Mouse (Mus musculus) embryonic facial prominence, embryonic 14.5 days (tissue): ENCODE results near the gene Acot7. TPM values are rescaled to one million over a fixed set of nuclear protein-coding genes. Genes with fewer than 3 reads are reported as not detected.

Experiments
- ATAC-seq: fragments of 200-750 bp; cut with Nextera tagmentation; 2 replicates; pipeline ENCODE4 v1.8.0; 2017; ENCODE audit warnings: low read depth, moderate number of reproducible peaks, moderate TSS enrichment
- DNase-seq: peaks from one replicate; pipeline ENCODE4 v3.0.0-alpha.2; 2015; ENCODE audit warnings: low spot score
- H3K27ac ChIP-seq: fragments of 300-500 bp; sonication (generic); replicated peaks from 2 replicates; pipeline ENCODE4 v1.5.1; 2014; ENCODE audit warnings: low read depth, mild to moderate bottlenecking, low read length, moderate library complexity
- H3K27me3 ChIP-seq: fragments of 300-500 bp; sonication (generic); replicated peaks from 2 replicates; pipeline ENCODE4 v1.6.1; 2014; ENCODE audit warnings: low read length; ENCODE audit not compliant: control insufficient read depth, insufficient read depth
- H3K36me3 ChIP-seq: fragments of 300-500 bp; sonication (generic); 2 replicates; pipeline ENCODE4 v1.6.1; 2014; ENCODE audit warnings: low read length, mixed read lengths; ENCODE audit not compliant: control insufficient read depth, insufficient read depth
- H3K4me1 ChIP-seq: fragments of 300-500 bp; sonication (generic); 2 replicates; pipeline ENCODE4 v1.6.1; 2014; ENCODE audit warnings: antibody characterized with exemption, low read length; ENCODE audit not compliant: control insufficient read depth, insufficient read depth
- H3K4me2 ChIP-seq: fragments of 300-500 bp; sonication (generic); 2 replicates; pipeline ENCODE4 v1.6.1; 2014; ENCODE audit warnings: low read depth, mild to moderate bottlenecking, low read length, moderate library complexity, mixed read lengths
- H3K4me3 ChIP-seq: fragments of 300-500 bp; sonication (generic); 2 replicates; pipeline ENCODE4 v1.5.1; 2014; ENCODE audit warnings: low read depth, mild to moderate bottlenecking, low read length
- H3K9ac ChIP-seq: fragments of 300-500 bp; sonication (generic); 2 replicates; pipeline ENCODE4 v1.6.1; 2014; ENCODE audit warnings: low read depth, mild to moderate bottlenecking, low read length, moderate library complexity, mixed read lengths
- H3K9me3 ChIP-seq: fragments of 300-500 bp; sonication (generic); 2 replicates; pipeline ENCODE4 v1.6.1; 2016; ENCODE audit warnings: low read length; ENCODE audit not compliant: control insufficient read depth
- WGBS: fragments of 180-500 bp; shearing (Covaris S2); extraction: QIAGEN DNeasy Blood & Tissue Kit; methylation state at CpG from one replicate; pipeline ENCODE4 v1.1.7; 2014; 5-methylcytosine and 5-hydroxymethylcytosine counted together
- polyA plus RNA-seq: library from polyadenylated mRNA; unstranded; fragments of >200 nt; fragmentation: Nextera tagmentation; extraction: Ambion mirVana; gene quantifications from 2 replicates; pipeline ENCODE4 v1.2.1, GENCODE M21; 2014

Acot7 gene
- polyA plus RNA-seq, 1 experiment from 2014 or later, result 71.8 TPM

DNA sequence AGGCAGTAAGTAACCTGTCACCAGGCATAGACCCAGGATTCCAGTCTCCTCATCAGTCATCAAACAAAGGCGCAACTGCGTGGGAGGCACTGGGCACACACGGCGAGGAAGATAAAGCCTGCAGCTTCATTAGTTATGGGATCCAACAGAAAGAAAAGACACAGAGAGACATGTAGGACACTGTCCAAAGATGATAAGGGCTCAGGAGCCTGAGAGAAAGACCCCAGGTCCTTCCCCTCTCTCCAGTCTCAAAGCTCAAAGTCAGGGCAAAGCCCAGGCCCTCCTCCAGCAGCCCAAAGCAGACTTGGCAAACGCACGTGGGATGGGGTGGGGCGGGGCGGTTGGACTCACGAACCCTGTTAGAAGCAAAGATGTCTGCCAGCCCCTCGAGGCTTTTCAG, 32.5 kb upstream of the Acot7 start:
- Histone ChIP-seq H3K4me2 (no peak overlapping the region), H3K4me3 (no peak overlapping the region), H3K27me3 (peaks cover 20% of the 10 kb centered on the region), H3K36me3 (no peaks in the 10 kb centered on the region), H3K9me3 (no peaks in the 10 kb centered on the region), H3K27ac (no peak overlapping the region), H3K4me1 (no peaks in the 10 kb centered on the region), H3K9ac (no peak overlapping the region)
- no peak for ATAC-seq
- DNase-seq, result no peak
- 84% methylated on average over 8 of the region's 10 CpGs for WGBS

DNA sequence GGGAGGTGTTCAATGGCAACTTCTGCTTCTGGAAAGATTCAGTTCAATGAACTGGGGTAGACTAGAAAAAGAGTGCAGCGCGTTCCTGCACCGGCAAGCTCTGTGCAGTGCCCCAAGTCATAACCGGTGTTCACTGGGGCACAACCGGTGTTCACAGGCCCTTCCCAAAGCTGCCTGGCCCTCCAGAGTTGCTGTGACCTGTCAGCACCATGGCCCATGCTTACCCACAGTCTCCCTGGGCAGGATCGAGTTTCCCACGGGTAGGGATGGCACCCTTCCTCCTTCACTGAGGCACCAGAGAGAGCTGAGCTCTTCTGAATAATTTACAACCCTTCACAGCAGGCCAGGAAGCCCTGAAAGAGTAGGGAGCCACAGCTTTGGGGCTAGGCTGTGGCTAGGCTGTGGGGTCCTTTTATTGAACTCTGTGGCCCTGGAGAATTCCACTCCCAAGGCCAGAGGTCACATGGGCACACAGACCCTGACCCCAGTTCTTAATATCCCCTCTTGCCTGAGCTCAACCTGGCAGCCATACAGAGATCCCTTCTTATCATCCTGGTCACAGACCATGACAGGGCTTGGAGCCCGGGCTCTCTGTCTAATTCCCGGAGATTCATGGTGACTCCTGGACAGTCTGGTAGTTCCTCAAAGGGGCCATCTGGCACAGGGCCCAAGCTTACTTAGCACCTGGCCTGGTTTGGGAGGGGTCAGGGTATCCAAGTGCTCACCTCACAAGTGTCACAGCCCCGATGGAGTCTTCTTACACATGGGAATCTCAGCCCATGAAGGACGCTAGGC, 31.7 kb upstream of the Acot7 start:
- H3K4me1 ChIP-seq, result no peaks in the 10 kb centered on the region
- no peaks in the 10 kb centered on the region for H3K36me3 ChIP-seq
- H3K9ac ChIP-seq, result no peak overlapping the region
- H3K27me3 ChIP-seq, result peaks cover 25% of the 10 kb centered on the region
- H3K4me2 ChIP-seq, result no peak overlapping the region
- no peaks in the 10 kb centered on the region for H3K9me3 ChIP-seq
- H3K27ac ChIP-seq, result no peak overlapping the region
- WGBS, result 64% methylated on average over 11 of the region's 11 CpGs
- no peak overlapping the region for H3K4me3 ChIP-seq
- ATAC-seq (no peak), DNase-seq (no peak)

DNA sequence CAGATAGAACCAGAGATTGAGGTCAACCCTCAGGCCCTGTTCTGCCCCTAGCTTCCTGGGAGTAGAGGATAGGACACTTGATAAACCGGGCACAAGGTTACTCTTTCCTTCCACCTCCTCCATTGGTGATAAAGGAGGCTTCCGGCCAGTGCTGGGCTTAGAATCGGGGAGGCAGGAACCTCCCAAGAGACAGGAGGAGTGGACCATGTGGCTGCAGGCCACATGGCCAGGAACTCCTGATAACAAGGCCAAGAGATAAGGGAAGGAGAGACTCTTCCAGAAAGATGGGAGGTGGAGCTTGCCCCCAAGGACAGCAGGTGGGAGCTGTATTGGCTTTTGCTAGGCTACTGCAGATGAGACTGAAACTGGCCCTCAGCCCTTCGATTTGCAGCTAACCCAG, 27.4 kb upstream of the Acot7 start:
- H3K9ac ChIP-seq, result no peak overlapping the region
- H3K27me3 ChIP-seq, result peaks cover 62% of the 10 kb centered on the region
- ATAC-seq, result no peak
- DNase-seq, result no peak
- H3K9me3 ChIP-seq, result no peaks in the 10 kb centered on the region
- no peak overlapping the region for H3K27ac ChIP-seq
- H3K4me3 ChIP-seq, result no peak overlapping the region
- H3K36me3 ChIP-seq, result no peaks in the 10 kb centered on the region
- WGBS, result 66% methylated on average over 4 of the region's 4 CpGs
- H3K4me2 ChIP-seq, result no peak overlapping the region
- peaks cover 3% of the 10 kb centered on the region; the same call in 1 of the 2 replicates for H3K4me1 ChIP-seq

DNA sequence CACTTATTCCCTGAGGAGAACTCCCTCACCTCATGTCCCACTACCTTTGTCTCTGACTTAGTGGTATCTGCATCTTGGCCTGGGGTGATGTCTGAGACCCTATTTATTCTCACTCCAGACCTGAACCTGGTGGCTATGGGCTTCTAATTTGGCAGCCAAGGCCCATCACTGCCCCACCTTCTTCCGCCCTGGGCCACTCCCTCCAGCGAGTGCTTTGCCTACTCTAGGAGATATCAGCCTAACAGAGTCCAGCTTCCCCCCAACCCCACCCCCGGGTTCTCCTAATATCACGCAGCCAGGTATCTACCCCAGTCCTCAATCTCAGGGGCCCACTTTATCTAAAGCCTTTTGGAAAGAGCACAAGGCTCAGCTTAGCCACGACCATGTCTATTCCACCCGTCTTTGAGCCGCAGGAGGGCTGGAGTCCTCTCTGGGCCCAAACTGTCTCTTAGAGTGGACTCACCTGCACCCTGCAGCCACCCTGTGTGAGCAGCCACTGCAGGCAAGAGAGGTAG, 26.4 kb upstream of the Acot7 start:
- Histone ChIP-seq H3K9ac (no peak overlapping the region), H3K9me3 (no peaks in the 10 kb centered on the region), H3K4me2 (peak overlapping the region; percentile 68), H3K4me1 (peaks cover 3% of the 10 kb centered on the region; the same call in 1 of the 2 replicates), H3K27ac (no peak overlapping the region), H3K4me3 (peak overlapping the region; percentile 43), H3K27me3 (peaks cover 64% of the 10 kb centered on the region), H3K36me3 (no peaks in the 10 kb centered on the region)
- ATAC-seq, result no peak
- no peak for DNase-seq
- 23% methylated on average over 7 of the region's 7 CpGs for WGBS

DNA sequence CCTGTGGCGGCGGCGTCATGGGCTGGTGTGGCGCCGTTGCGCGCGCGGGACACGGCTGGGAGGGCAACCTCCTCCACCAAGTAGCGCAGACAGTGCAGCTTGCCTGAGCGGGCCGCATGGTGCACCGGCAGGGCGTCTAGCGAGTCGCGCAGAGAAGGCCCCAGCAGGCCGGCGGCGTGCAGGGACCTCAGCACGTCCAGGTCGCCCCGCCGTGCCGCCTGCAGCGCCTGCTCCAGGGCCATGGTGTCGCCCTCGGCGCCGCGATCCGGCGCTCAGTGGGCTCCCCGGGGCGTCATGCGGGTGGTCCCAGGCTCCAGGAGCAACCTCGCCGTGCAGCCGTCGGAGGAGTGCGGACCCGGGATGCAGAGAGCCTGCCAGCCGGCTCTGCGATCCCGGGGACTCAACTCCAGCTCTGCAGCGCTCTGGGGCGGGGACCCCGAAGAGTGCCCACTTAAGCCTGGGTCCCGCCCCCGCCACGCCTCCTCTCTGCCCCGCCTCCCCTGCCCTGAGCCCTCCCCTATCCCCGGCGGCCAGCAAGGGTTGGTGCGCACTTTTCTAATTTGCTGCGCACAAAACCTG, 25.9 kb upstream of the Acot7 start, which contains the start of gene Espn:
Gene Espn, minus strand, starts transcription at position 406 of the 579 bp plus-strand sequence.
- no peaks in the 10 kb centered on the region for H3K36me3 ChIP-seq
- peak within 1 kb of the TSS; percentile 68 for H3K4me2 ChIP-seq
- H3K27ac ChIP-seq, result no peak within 1 kb of the TSS
- WGBS, result 1% methylated on average over 16 of the region's 57 CpGs
- H3K9ac ChIP-seq, result peak within 1 kb of the TSS; percentile 43
- ATAC-seq (peak; percentile 87), DNase-seq (peak; percentile 72)
- peaks cover 66% of the 10 kb centered on the region for H3K27me3 ChIP-seq
- H3K4me3 ChIP-seq, result peak within 1 kb of the TSS; percentile 43
- H3K9me3 ChIP-seq, result no peaks in the 10 kb centered on the region
- peaks cover 3% of the 10 kb centered on the region; the same call in 1 of the 2 replicates for H3K4me1 ChIP-seq

DNA sequence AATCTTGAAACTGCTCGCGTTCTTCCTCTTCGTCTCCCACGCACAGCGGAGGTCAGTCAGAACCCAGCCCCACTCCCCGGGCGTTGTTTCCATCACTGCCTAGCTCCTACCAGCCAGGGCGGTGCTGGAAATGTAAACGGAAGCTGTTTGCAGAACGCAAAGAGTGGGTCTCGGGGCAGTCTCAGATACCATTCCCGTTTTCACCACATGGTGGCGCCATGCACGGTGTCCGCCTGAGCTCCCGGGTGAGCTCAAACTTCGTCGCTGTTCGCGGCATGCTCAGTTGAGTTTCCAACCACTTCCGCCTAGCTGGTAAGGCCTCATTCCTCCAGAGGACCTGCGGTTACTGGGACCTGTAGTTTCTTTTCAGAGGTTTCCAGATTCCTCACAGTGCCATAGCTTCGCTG, 24.2 kb upstream of the Acot7 start:
- DNase-seq (peak; percentile 85), ATAC-seq (peak; percentile 34; the same call in 1 of the 2 replicates)
- H3K4me1 ChIP-seq, result peaks cover 3% of the 10 kb centered on the region
- WGBS, result 4% methylated on average over 23 of the region's 23 CpGs
- no peaks in the 10 kb centered on the region for H3K9me3 ChIP-seq
- no peak overlapping the region for H3K27ac ChIP-seq
- no peak overlapping the region for H3K9ac ChIP-seq
- H3K36me3 ChIP-seq, result no peaks in the 10 kb centered on the region
- peak overlapping the region; percentile 39 for H3K4me2 ChIP-seq
- H3K27me3 ChIP-seq, result peaks cover 83% of the 10 kb centered on the region
- peak overlapping the region; percentile 10; the same call in 1 of the 2 replicates for H3K4me3 ChIP-seq

DNA sequence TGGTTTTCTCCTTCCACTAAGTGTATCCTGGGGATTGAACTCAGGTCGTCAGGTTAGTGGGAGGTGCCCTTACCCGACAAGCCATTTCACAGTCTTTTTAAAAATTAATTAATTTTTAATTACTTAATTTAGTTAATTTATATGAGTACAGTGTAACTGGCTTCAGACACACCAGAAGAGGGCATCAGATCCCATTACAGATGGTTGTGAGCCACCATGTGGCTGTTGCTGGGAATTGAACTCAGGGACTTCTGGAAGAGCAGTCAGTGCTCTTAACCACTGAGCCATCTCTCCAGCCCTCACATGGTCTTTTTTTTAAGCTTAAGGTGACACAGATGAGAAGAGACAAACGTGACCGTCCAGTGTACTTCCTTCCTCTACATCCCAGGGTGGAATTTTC, 22.9 kb upstream of the Acot7 start:
- ATAC-seq, result no peak
- no peak overlapping the region for H3K9ac ChIP-seq
- no peak overlapping the region for H3K4me2 ChIP-seq
- H3K9me3 ChIP-seq, result no peaks in the 10 kb centered on the region
- no peaks in the 10 kb centered on the region for H3K36me3 ChIP-seq
- H3K4me3 ChIP-seq, result no peak overlapping the region
- peaks cover 3% of the 10 kb centered on the region for H3K4me1 ChIP-seq
- peaks cover 86% of the 10 kb centered on the region for H3K27me3 ChIP-seq
- H3K27ac ChIP-seq, result no peak overlapping the region
- WGBS, result 59% methylated on average over 4 of the region's 4 CpGs
- no peak for DNase-seq

DNA sequence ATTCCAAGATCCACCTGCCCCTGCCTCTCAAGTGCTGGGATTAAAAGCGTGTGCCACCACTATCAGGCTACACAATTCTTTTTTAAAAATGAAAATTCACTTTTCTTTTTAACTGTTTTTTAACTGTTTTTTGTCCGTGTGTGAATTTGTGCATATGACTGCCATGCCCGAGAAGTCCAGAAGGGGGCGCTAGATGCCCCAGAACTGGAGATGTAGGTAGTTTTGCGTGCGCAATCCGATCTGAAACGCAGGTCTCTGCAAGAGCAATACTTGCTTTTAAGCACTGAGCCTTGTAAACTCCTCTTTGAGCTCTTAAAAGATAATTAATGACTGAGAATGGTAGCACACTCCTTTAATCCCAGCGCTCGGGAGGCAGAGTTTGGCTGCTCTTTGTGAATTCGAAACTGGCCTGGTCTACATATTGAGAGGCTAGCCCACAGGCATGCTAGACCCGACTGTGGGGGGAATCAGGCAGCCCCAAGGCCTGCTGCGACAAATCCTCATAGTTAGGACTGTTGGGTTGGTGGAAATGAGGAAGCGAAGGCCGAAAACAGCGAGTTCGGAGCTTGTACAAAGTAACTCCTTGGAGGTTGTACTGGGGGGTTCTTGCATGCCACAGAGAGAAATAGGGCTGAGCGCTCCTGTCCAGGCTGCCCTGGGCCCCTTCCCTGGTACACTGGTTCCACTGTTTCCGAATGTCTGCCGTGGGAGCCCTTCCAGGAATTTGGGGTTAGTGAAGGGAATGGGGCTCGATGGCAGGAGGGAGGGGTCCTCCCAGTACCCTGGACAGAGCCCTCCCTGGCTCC, 20.0 kb upstream of the Acot7 start:
- Histone ChIP-seq H3K9ac (no peak overlapping the region), H3K9me3 (no peaks in the 10 kb centered on the region), H3K36me3 (no peaks in the 10 kb centered on the region), H3K27me3 (peaks cover 86% of the 10 kb centered on the region), H3K4me3 (peak overlapping the region; percentile 23), H3K4me2 (peak overlapping the region; percentile 50), H3K4me1 (peaks cover 3% of the 10 kb centered on the region), H3K27ac (no peak overlapping the region)
- DNase-seq, result peak; percentile 28
- 13% methylated on average over 21 of the region's 21 CpGs for WGBS
- no peak for ATAC-seq
